Mouse (Mus musculus) layer of hippocampus, adult 9-10 months (tissue): ENCODE results near the gene Slc25a25.

Experiments used
- DNase-seq: peaks from one replicate; pipeline ENCODE4 v3.0.0; 2022; ENCODE audit warnings: low spot score

Gene Slc25a25

DNA sequence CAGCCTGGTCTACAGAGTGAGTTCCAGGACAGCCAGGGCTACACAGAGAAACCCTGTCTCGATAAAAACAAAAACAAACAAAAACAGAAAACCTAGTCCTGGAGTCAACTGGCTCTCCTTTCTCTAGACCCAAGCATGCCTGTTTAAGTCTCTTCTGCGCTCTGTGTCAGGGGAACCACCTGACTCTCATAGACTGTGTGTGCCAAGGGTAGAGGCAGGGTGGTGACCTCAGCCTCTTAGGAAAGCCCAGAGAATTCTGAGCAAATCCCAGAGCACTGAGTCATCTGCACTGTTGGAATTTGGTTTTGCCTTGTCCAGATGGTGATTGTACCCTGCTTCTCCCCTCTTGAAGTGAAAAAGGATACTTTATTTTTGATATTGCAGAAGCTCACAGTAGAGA, 7.1 kb upstream of the Slc25a25 start:
- DNase-seq = no peak

- DNase-seq = no peak
These were observed 3.9 kb upstream of the Slc25a25 start for GRCm38 (mm10) chr2:32455101-32455500.

DNA sequence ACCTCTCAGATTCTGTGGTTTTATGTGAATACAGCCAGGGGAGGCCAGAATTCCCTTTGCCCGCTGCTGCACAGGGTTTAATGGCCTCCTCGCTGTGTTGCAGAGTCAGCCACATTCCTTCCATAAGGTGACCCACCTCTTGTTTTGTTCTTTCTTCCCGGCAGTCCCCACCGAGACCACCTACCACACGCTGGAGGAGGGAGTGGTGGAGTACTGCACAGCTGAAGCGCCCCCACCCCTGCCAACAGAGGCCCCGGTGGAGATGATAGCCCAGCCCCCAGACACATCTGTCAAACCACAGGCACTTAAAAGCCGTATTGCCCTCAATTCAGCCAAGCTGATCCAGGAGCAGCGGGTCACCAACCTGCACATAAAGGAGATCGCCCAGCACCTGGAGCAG, 3.4 kb upstream of the Slc25a25 start:
- no peak for DNase-seq

DNA sequence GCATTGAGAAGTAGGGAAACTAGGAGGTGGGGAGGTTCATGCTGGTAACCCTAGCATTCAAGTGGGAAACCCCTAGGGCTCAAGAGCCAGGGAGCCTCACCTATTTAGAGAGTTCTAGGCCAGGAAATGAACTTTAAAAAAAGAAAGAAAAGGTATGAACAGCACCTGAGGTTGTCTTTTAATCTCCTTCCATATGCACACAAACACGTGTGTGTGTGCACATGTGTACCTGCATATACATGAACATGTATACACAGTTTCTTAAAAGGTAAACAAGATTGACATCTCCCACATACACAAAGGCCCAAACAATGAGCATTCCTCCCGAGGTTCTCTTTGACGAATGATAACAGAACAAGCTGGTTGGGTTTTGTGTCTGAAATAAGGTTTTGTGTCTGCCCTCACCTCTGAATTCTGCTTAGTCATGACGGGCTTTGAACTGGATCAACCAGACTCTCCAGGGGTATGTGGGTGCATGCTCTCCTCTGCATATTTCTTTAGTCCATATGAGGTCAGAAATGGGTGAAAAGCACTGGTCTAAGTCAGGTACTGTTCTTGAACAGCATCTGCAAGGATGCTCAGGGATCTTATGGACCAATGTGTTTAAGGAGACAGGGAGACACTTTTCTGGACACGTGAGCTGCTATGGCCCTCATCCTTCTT, 2.5 kb upstream of the Slc25a25 start:
- DNase-seq = no peak

DNA sequence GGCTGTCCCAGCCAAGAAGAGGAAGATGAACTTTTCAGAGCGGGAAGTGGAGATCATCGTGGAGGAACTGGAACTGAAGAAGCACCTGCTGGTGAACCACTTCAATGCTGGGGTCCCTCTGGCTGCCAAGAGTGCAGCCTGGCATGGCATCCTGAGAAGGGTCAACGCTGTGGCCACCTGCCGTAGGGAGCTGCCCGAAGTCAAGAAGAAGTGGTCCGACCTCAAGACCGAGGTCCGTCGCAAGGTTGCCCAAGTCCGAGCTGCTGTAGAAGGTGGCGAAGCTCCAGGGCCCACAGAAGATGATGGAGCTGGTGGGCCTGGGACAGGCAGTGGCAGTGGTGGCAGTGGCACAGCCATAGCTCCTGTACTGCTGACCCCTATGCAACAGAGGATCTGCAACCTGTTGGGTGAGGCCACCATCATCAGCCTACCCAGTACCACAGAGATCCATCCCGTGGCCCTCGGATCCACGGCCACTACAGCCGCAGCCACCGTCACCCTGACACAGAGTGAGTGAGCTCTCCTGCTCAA, 1.3 kb upstream of the Slc25a25 start:
- DNase-seq = no peak

DNA sequence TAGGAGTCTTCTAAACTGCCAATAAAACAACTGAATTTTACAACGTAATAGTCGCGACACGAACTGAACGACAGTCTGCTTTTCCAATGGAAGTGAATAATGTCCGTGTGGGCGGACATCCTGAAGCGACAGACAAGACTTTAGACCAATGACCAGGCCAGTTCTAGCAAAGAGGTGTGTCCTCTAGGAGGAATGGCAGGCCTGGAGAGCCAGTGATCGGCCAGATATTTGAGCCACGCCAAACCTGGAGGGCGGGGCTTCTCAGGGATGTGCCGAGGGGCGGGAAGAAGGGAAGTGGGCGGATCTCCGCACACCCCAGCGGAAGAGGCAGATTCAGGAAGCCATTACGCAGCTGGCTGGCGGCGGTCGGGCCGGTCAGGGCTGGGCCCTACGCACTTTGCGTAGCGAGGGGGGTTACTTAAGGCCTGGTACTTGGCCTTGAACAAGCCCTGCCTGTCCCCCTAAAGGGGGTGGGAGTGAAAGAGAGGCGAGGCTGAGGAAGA, 676 bp upstream of the Slc25a25 start:
- DNase-seq = peak; percentile 99

- no peak for DNase-seq
These were observed 1.2 kb downstream of the Slc25a25 start, which contains the start of gene Naif1 for GRCm38 (mm10) chr2:32449761-32450754. Gene Naif1 (plus strand): TSS chr2:32450457.

- no peak for DNase-seq
These were observed 2.8 kb downstream of the Slc25a25 start for GRCm38 (mm10) chr2:32448480-32448879.

GRCm38 (mm10) chr2:32447264-32447936, 3.8 kb downstream of the Slc25a25 start:
- peak; percentile 59 for DNase-seq

GRCm38 (mm10) chr2:32445535-32445934, 5.7 kb downstream of the Slc25a25 start:
- DNase-seq = no peak

DNA sequence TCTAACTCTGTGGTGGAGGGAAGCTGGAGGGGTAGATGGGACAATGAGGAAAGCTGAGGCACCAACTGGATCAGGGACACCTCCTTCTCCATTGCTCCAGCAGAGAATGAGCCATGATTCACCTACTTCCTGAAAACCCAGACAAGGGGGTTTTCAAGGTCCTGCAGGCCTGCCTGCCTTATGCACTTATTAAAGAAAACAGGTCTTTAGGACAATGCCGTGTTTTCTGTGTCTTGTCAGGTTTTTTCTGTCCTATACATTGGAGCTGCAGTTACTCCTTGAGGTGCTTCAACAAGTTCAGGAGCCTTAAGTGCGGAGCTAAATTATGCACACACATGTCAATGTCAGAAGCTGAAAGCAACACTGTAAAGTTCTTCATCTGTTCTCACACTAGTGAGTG, 9.7 kb downstream of the Slc25a25 start:
- DNase-seq = no peak

DNA sequence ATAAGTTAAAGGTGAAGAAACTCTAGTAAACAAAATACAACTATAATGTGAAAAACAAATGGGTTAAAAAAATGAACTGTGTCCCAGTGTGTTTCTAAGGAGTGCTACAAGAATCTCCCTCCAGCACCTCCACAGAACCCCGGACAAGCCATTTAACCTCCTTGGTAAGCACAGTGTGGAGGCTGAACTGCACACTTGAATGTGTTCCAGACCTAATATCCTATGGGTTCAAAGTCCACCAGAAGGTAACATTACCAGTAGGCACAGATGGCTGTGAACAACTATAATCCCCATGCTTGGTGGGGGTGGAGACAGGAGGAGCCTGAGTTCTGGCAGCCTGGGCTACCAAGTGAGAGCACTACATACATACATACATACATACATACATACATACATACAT, 10.6 kb downstream of the Slc25a25 start:
- DNase-seq = no peak

DNA sequence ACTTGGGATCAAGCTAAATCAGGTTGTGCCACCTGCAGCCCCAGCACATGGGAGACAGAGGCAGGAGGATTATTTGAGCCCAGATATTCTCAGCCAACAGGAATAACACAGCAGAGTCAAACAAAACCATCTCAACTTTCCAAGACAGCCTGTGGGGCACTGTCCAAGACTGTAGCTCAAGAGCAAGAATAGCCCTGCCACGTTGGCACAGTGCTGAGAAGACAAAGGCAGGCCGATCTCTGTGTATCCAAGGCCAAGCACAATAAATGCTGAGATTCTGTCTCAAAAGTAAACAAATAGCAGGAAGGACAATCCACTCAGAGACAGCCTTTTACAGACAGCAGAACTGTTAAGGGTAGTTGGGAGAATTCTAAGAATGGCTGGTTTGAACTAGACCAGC, 11.1 kb downstream of the Slc25a25 start:
- DNase-seq = no peak

GRCm38 (mm10) chr2:32439177-32439576, 12.1 kb downstream of the Slc25a25 start:
- no peak for DNase-seq

DNA sequence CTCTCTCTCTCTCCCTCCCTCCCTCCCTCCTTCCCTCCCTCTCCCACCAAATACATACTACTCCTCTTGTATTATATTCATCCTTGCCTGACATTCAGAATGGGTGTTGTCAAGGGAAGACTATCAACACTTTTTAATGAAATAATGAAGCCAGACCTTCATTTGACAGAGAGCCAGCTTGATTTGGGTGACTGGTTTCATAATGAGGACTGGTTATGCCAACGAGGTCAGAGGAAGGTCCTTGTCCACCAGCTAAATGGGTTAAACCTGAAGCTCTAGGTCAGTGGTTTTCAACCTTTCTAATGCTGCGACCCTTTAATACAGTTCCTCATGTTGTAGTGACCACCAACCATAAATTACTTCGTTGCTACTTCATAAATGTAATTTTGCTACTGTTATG, 12.5 kb downstream of the Slc25a25 start:
- DNase-seq = no peak

GRCm38 (mm10) chr2:32437612-32438166, 13.6 kb downstream of the Slc25a25 start:
- DNase-seq = no peak

DNA sequence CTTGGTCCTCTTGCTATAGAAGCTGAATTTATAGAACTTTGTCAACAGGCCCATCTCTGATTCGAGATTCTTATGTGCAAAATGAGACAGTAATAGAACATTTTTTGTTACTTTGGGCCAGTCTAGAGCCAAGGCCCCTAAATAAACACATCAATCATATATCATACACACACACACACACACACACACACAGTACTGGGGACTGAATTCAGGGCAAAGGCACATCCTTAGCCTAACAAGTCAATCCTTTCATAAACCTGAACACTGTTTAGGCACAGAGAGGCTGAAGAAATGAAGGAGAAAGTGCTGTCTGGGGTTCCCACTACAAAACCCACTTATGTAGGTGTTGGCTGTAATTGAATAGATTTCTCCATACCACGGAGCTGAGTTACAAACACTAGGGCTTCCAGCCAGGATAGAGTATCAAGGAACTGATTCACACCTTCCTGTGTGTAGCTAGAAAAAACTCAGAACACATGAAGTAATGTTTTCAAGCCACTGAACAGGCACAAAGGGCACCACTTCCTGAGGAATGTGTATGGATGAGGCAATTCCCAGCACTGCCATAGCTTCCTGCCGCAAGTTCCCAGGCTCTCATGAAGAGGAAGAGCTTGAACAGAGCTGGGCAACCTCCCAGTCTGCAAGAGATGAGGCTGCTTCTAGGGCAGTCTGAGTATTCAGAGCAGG, 14.4 kb downstream of the Slc25a25 start:
- no peak for DNase-seq

GRCm38 (mm10) chr2:32430701-32431676, 20.3 kb downstream of the Slc25a25 start:
- DNase-seq = peak; percentile 80

DNA sequence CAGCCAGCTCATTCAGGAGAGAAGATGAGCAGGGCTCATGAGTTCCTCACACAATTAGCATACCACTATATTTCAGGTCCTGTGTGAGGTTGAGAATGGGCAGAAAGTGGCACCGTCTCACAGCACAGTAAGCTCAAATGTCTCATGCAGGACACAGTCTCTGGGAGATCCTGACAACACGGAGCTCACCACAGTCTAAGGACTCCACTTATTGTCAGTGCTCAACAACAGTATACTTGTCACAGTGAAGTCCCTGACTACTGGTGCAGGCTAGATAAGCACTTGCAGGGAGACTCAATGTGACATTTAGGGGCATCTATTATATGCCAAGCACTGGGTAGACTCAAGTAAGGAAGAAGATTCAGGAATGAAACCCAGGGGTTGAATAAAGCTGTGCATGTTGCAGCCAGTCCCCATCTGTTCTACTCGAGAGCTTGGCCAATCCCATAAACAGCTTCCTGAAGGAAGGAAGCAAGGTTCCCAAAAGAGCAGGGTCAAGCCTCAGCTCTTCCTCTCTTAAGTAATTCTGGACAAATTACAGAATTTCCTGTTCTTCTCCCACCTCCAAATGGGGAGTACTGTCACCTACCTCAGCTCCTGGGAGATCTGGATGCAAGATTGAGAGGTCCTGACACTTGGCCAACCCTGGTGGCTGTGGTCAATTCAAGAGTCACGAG, 21.9 kb downstream of the Slc25a25 start:
- no peak for DNase-seq
